Mouse (Mus musculus): ENCODE data around the gene A630095E13Rik. TPM values are rescaled to one million over a fixed set of nuclear protein-coding genes. Genes with fewer than 3 reads are reported as not detected.

A630095E13Rik gene
- polyA plus RNA-seq (2017; shearing (Covaris generic)): not detected

DNA sequence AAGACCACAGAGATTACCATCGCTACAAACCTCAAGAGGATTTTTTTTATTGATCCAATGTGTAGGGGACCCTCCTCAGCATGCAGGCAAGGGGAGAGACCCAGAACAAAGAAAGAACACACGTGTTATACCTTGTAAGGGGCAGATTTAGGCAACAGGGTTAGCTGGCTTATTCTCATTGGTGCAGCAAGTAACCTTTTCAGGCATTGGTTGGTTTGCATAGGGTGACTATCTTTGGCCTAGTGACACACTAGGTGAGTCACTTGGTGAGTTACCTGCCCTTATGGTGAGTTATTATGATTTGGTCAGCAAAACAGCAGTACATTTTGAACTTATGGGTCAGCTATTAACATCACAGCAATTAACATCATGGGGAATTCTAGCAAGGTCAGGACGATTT is at the start of gene A630095E13Rik:
Gene A630095E13Rik (minus strand): TSS at position 101 of the 400 bp plus-strand sequence.

DNA sequence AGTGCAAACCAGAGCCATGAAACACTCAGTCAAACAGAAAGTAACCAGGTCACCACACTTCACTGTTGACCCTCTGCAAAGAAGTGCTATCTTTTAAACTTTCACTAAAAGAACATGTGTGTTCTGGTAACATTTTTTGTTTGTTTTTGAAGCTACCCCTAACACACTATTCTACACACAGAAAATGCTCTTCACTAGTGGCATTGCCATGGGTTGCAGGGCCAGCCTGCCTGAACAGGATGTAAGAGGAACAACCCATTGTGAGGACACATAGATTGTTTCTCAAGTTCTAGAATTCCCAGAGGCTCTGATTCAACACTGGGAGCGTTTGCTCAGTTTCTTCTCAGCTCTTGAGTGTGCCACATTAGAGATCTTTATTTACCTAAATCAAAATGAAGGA is 49.7 kb upstream of the A630095E13Rik start, which contains the start of gene Acrv1:
Gene Acrv1 (plus strand): TSS at position 301 of the 400 bp plus-strand sequence.

Other genes starting within 250 kb of the A630095E13Rik start
- gene Gm7257, start 211.5 kb downstream of the A630095E13Rik start, polyA plus RNA-seq (2017; shearing (Covaris generic)): not detected
- gene Gm9513, start 167.7 kb downstream of the A630095E13Rik start, polyA plus RNA-seq (2017; shearing (Covaris generic)): not detected
- not detected for gene Gm5615, start 101.4 kb downstream of the A630095E13Rik start, polyA plus RNA-seq (2017; shearing (Covaris generic))
- not detected for gene Gm17689, start 60.7 kb downstream of the A630095E13Rik start, polyA plus RNA-seq (2017; shearing (Covaris generic))
- gene Acrv1, start 49.8 kb upstream of the A630095E13Rik start, polyA plus RNA-seq (2017; shearing (Covaris generic)): not detected
- 2.1 TPM for gene Chek1, start 83.7 kb upstream of the A630095E13Rik start, polyA plus RNA-seq (2017; shearing (Covaris generic))
- 155 TPM for gene Stt3a, start 124.3 kb upstream of the A630095E13Rik start, polyA plus RNA-seq (2017; shearing (Covaris generic))
- 39.0 TPM for gene Ei24, start 154.0 kb upstream of the A630095E13Rik start, polyA plus RNA-seq (2017; shearing (Covaris generic))
- not detected for gene Fez1, start 178.5 kb upstream of the A630095E13Rik start, polyA plus RNA-seq (2017; shearing (Covaris generic))